Mouse (Mus musculus) heart, postnatal 0 days (tissue): ENCODE measurements at regions not wholly inside any gene's neighbourhood (a gene's known extent, or its start where the extent isn't known, plus 50 kb on each side); places are given as distances from the start of the nearest gene placed in this dataset.

Experiments
- CTCF ChIP-seq: IDR thresholded peaks from 2 replicates; pipeline ENCODE4 v1.5.1; 2016; ENCODE audit warnings: antibody characterized with exemption, control low read depth, low read depth
- EP300 ChIP-seq: IDR thresholded peaks from 2 replicates; pipeline ENCODE4 v1.6.1; 2016; ENCODE audit warnings: antibody characterized with exemption, low read depth

DNA sequence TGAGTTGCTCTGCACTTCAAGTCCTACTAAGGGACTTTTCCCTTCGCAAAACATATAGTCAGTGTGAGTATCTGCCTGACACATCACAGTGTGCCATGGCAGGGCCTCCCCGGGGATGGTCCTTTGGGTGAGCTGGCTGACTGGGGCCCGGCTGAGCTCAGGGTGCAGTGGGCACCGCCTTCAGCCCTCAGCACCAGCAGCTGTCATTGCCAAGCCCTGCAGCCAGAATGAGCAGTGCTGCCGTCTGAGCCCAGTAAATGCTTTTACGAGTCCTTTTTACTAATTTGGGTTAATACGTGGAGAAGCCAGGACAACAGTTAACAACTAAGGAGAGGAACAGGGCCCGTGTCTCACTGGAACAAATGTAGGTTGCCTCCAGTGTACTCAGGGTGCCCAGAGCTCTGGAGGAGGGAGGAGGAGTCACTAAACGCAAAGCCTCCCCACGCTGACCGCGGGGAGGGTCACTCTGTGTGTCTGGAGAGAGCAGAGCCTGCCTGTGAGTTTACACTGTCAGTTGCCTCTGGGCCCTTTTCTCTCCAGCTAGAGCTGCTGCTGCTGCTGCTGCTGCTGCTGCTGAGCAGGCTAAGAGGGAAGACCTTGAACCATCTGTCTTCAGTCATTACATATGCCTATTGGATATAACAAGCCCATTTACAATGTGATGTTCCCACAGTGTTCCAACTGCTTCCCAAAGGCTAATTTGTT is 60.1 kb upstream of the Vps8 start:
- TF ChIP-seq CTCF = no peak
- TF ChIP-seq EP300 = no peak
